Mouse (Mus musculus): ENCODE measurements at regions not wholly inside any gene's neighbourhood (a gene's known extent, or its start where the extent isn't known, plus 50 kb on each side); places are given as distances from the start of the nearest gene placed in this dataset.
A peak's percentile ranks its signal among the peaks of the same experiment; 100 is the strongest.

DNA sequence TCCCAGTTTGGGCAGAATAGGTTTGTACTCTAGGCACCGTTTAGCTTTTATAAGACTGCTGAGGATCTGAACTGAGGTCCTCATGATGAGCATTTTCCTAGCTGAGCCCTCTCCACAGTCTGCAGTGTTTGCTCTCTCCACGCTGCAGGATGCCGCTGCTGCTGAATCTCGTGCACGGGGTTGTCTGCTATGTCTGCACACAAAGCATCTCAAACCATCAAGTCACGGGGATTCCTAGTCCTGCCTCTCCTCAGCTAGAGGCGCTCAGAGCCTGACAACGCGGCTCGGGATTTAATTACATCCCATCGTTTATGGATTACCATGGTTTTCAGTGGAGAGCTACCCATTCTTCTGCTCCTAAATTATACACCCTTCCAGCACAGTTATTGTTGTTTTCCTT lies 175.6 kb downstream of the Rnf144b start:
- Histone ChIP-seq H3K36me3 (replicated peaks; ENCODE audit: control insufficient read depth, insufficient read depth, low read length) (no peaks in the 10 kb centered on the region), H3K4me1 (ENCODE audit: control insufficient read depth, insufficient read depth) (no peaks in the 10 kb centered on the region), H3K9me3 (replicated peaks; ENCODE audit: control insufficient read depth, low read length) (no peaks in the 10 kb centered on the region), H3K9ac (replicated peaks; ENCODE audit: low read depth, low read length) (no peak overlapping the region), H3K4me3 (ENCODE audit: low read depth, low read length) (no peak overlapping the region), H3K4me2 (ENCODE audit: low read depth, low read length) (no peak overlapping the region), H3K27me3 (ENCODE audit: control insufficient read depth, insufficient read depth, low read length) (no peaks in the 10 kb centered on the region), H3K27ac (ENCODE audit: low read depth) (no peak overlapping the region)
- no peak for TF ChIP-seq EP300 (IDR thresholded peaks at IDR 0.05; ENCODE audit: low read depth)
- no peak for TF ChIP-seq CTCF (IDR thresholded peaks at IDR 0.05; ENCODE audit: low read depth)
- DNase-seq (ENCODE audit: low spot score) (no peak), ATAC-seq (ENCODE audit: insufficient read depth, low read depth) (no peak)
- WGBS, result 72% methylated on average over 11 of the region's 11 CpGs

DNA sequence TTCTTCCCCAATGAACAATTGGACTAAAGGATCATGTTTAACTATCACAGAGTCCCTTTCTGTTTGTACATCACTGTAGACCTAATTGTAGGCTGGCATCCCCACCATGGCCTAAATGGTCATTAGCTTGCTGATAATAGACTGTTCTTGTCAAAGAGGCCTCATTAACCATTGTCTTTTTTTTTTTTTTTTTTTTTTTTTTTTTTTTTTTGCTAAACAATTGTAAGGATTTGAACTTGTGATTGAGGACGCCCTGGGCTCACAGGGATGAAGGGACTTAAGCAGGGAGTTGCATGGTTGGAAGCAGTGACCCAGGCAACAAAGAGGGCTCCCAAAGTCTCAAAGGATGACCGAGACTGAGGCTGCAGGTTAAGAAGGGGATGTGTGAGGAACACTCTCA lies 178.0 kb downstream of the Rnf144b start:
- no peak overlapping the region for H3K4me3 ChIP-seq (ENCODE audit: low read depth, low read length)
- TF ChIP-seq EP300 (IDR thresholded peaks at IDR 0.05; ENCODE audit: low read depth) (no peak), CTCF (IDR thresholded peaks at IDR 0.05; ENCODE audit: low read depth) (no peak)
- H3K4me1 ChIP-seq (ENCODE audit: control insufficient read depth, insufficient read depth), result no peaks in the 10 kb centered on the region
- ATAC-seq (ENCODE audit: insufficient read depth, low read depth), result no peak
- H3K27ac ChIP-seq (ENCODE audit: low read depth), result no peak overlapping the region
- WGBS, result 57% methylated on average over 2 of the region's 2 CpGs
- no peak overlapping the region for H3K9ac ChIP-seq (replicated peaks; ENCODE audit: low read depth, low read length)
- DNase-seq (ENCODE audit: low spot score), result no peak
- H3K36me3 ChIP-seq (replicated peaks; ENCODE audit: control insufficient read depth, insufficient read depth, low read length), result no peaks in the 10 kb centered on the region
- no peaks in the 10 kb centered on the region for H3K27me3 ChIP-seq (ENCODE audit: control insufficient read depth, insufficient read depth, low read length)
- H3K9me3 ChIP-seq (replicated peaks; ENCODE audit: control insufficient read depth, low read length), result no peaks in the 10 kb centered on the region
- H3K4me2 ChIP-seq (ENCODE audit: low read depth, low read length), result no peak overlapping the region

DNA sequence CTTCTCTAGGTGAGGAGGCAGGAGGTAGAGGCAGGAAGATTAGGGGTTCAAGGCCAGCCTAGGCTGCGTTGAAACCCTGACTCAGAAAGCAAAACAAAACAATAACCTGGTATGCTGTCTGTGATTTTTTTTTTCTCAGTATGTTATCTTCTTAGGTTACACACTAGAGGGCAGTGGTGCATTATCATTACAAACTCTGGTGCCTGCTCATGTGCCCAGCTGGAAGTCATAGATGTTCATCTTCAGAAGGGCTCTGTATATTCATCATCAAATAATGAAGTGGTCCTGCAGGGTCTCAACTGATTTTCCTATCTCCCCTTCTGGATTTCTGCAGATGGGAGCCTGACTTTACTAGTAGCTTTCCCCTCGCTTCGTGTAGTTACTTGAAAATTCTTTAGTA lies 178.6 kb downstream of the Rnf144b start:
- Histone ChIP-seq H3K27me3 (ENCODE audit: control insufficient read depth, insufficient read depth, low read length) (no peaks in the 10 kb centered on the region), H3K9me3 (replicated peaks; ENCODE audit: control insufficient read depth, low read length) (no peaks in the 10 kb centered on the region), H3K4me3 (ENCODE audit: low read depth, low read length) (no peak overlapping the region), H3K36me3 (replicated peaks; ENCODE audit: control insufficient read depth, insufficient read depth, low read length) (no peaks in the 10 kb centered on the region), H3K4me1 (ENCODE audit: control insufficient read depth, insufficient read depth) (no peaks in the 10 kb centered on the region), H3K27ac (ENCODE audit: low read depth) (no peak overlapping the region), H3K9ac (replicated peaks; ENCODE audit: low read depth, low read length) (no peak overlapping the region), H3K4me2 (ENCODE audit: low read depth, low read length) (no peak overlapping the region)
- TF ChIP-seq EP300 (IDR thresholded peaks at IDR 0.05; ENCODE audit: low read depth), result no peak
- TF ChIP-seq CTCF (IDR thresholded peaks at IDR 0.05; ENCODE audit: low read depth), result peak; percentile 54
- ATAC-seq (ENCODE audit: insufficient read depth, low read depth), result no peak
- WGBS, result 58% methylated on average over 3 of the region's 3 CpGs
- no peak for DNase-seq (ENCODE audit: low spot score)

DNA sequence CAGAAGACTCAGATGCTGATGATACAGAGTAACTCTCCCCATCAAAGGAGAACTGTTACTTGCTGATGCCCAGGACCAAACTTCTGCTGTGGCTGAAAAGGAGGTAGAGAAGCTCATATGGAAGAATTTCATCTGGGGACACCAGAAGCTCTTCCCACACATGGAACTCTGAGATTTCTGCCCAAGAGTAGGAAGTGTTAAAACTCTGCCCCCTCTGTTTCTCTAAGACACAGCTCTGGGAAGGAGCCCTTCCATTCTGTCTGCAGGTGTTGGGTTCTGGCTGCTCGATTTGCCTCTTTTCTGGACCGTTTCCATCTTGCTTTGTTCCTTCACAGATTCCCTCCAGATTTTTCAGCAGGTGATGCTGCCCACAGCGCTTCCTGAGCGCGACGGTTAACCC lies 187.0 kb downstream of the Rnf144b start:
- Histone ChIP-seq H3K4me2 (ENCODE audit: low read depth, low read length) (no peak overlapping the region), H3K36me3 (replicated peaks; ENCODE audit: control insufficient read depth, insufficient read depth, low read length) (no peaks in the 10 kb centered on the region), H3K9me3 (replicated peaks; ENCODE audit: control insufficient read depth, low read length) (no peaks in the 10 kb centered on the region), H3K4me1 (ENCODE audit: control insufficient read depth, insufficient read depth) (no peaks in the 10 kb centered on the region), H3K9ac (replicated peaks; ENCODE audit: low read depth, low read length) (no peak overlapping the region), H3K4me3 (ENCODE audit: low read depth, low read length) (no peak overlapping the region), H3K27ac (ENCODE audit: low read depth) (no peak overlapping the region), H3K27me3 (ENCODE audit: control insufficient read depth, insufficient read depth, low read length) (no peaks in the 10 kb centered on the region)
- TF ChIP-seq CTCF (IDR thresholded peaks at IDR 0.05; ENCODE audit: low read depth) (no peak), EP300 (IDR thresholded peaks at IDR 0.05; ENCODE audit: low read depth) (no peak)
- 79% methylated on average over 6 of the region's 6 CpGs for WGBS
- DNase-seq (ENCODE audit: low spot score) (no peak), ATAC-seq (ENCODE audit: insufficient read depth, low read depth) (no peak)

DNA sequence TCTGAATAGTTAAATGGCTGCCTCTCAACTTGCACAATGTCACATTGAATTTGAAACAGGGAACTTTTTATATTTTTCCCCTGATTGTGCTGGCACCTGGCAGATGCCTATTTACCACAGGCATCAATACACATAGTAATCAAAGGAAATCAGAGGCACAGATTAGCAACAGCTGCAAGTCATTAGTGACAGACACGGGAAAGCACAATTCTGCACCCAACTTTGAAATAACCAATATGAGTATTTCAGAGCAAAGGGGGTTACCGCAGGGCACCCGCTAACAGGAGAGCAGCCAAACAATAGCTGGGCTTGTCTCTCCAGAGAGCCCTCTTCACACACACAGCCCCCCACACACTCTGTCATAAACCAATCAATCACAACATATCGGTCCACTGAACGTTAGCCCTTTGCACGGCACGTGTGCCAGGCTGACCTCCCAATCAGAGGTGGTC lies 188.3 kb downstream of the Rnf144b start:
- Histone ChIP-seq H3K4me1 (ENCODE audit: control insufficient read depth, insufficient read depth) (no peaks in the 10 kb centered on the region), H3K27ac (ENCODE audit: low read depth) (no peak overlapping the region), H3K36me3 (replicated peaks; ENCODE audit: control insufficient read depth, insufficient read depth, low read length) (no peaks in the 10 kb centered on the region), H3K4me2 (ENCODE audit: low read depth, low read length) (no peak overlapping the region), H3K27me3 (ENCODE audit: control insufficient read depth, insufficient read depth, low read length) (no peaks in the 10 kb centered on the region), H3K4me3 (ENCODE audit: low read depth, low read length) (no peak overlapping the region), H3K9ac (replicated peaks; ENCODE audit: low read depth, low read length) (no peak overlapping the region), H3K9me3 (replicated peaks; ENCODE audit: control insufficient read depth, low read length) (no peaks in the 10 kb centered on the region)
- DNase-seq (ENCODE audit: low spot score) (no peak), ATAC-seq (ENCODE audit: insufficient read depth, low read depth) (no peak)
- 72% methylated on average over 7 of the region's 7 CpGs for WGBS
- TF ChIP-seq CTCF (IDR thresholded peaks at IDR 0.05; ENCODE audit: low read depth), result no peak
- no peak for TF ChIP-seq EP300 (IDR thresholded peaks at IDR 0.05; ENCODE audit: low read depth)

DNA sequence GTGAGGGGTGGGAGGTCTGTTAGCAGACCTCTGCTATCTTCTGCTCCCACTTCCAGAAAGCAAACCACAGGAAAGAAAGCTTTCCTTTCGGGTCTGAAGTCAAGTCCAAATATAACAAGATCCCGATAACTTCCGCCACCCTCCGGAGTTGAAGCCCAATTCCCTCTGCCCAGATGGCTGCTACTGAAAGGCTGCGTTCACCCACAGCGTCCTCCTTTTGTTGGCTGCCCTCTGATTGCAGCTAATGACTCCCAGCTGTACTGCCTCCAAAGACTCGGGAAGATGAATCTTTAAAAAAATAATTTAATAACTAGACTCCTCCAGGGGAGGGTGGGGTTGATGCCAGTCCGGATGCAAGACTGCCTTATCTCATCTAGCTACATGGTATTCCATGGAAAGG lies 197.1 kb downstream of the Rnf144b start:
- no peaks in the 10 kb centered on the region for H3K27me3 ChIP-seq (ENCODE audit: control insufficient read depth, insufficient read depth, low read length)
- H3K4me1 ChIP-seq (ENCODE audit: control insufficient read depth, insufficient read depth), result no peaks in the 10 kb centered on the region
- DNase-seq (ENCODE audit: low spot score) (no peak), ATAC-seq (ENCODE audit: insufficient read depth, low read depth) (no peak)
- no peak overlapping the region for H3K9ac ChIP-seq (replicated peaks; ENCODE audit: low read depth, low read length)
- WGBS, result 46% methylated on average over 8 of the region's 8 CpGs
- no peak overlapping the region for H3K27ac ChIP-seq (ENCODE audit: low read depth)
- TF ChIP-seq CTCF (IDR thresholded peaks at IDR 0.05; ENCODE audit: low read depth) (no peak), EP300 (IDR thresholded peaks at IDR 0.05; ENCODE audit: low read depth) (no peak)
- H3K36me3 ChIP-seq (replicated peaks; ENCODE audit: control insufficient read depth, insufficient read depth, low read length), result no peaks in the 10 kb centered on the region
- H3K9me3 ChIP-seq (replicated peaks; ENCODE audit: control insufficient read depth, low read length), result no peaks in the 10 kb centered on the region
- H3K4me3 ChIP-seq (ENCODE audit: low read depth, low read length), result no peak overlapping the region
- H3K4me2 ChIP-seq (ENCODE audit: low read depth, low read length), result no peak overlapping the region

Measured in heart, postnatal 0 days (tissue).